Mouse (Mus musculus): ENCODE measurements around the gene Urgcp.

- TF ChIP-seq TAL1 (IDR thresholded peaks at IDR 0.05; ENCODE audit: low read length), result no peak
- TF ChIP-seq GATA1 (IDR thresholded peaks at IDR 0.05; ENCODE audit: low read length), result no peak
These were observed 29.8 kb downstream of the Urgcp start for GRCm38 (mm10) chr11:5732401-5732800.
